7 mouse cellular contexts compared by ENCODE assay signal in genomic region chr7:27731946-27732345, GRCm38 (mm10). TPM values are rescaled to one million over a fixed set of nuclear protein-coding genes. Genes with fewer than 3 reads are reported as not detected.
DNase-seq lines count a peak whose midpoint lies in the region; ATAC-seq and TF ChIP-seq lines count a peak whose summit lies in the region.

No protein-coding gene starts in this region.

- DNase-seq in lung, embryonic 14.5 days, result no peak
- DNase-seq in lung, postnatal 14 days, result no peak
- peak; percentile 44 for DNase-seq in embryo, embryonic 11 days
- DNase-seq in left cerebral cortex, adult 11 months (ENCODE audit: low spot score), result no peak

- H3K4me1 ChIP-seq in lung, embryonic 14.5 days (ENCODE audit: insufficient read depth), result peaks cover 3% of the 10 kb centered on the region; the same call in 1 of the 2 replicates
- H3K4me1 ChIP-seq in intestine, postnatal 0 days (replicated peaks; ENCODE audit: control insufficient read depth, insufficient read depth, low read length), result peaks cover 6% of the 10 kb centered on the region; the same call in 1 of the 2 replicates
- peaks cover 41% of the 10 kb centered on the region for H3K4me1 ChIP-seq in neural tube, embryonic 15.5 days

- peak overlapping the region; percentile 92 for H3K9ac ChIP-seq in lung, embryonic 14.5 days
- peak overlapping the region; percentile 50 for H3K9ac ChIP-seq in intestine, postnatal 0 days (ENCODE audit: low read depth, low read length)
- peak overlapping the region; percentile 91 for H3K9ac ChIP-seq in neural tube, embryonic 15.5 days (replicated peaks)

- H3K9me3 ChIP-seq in lung, embryonic 14.5 days (ENCODE audit: low read depth, low read length), result no peaks in the 10 kb centered on the region
- no peaks in the 10 kb centered on the region for H3K9me3 ChIP-seq in intestine, postnatal 0 days (ENCODE audit: control insufficient read depth)
- H3K9me3 ChIP-seq in neural tube, embryonic 15.5 days (replicated peaks), result no peaks in the 10 kb centered on the region

- H3K27me3 ChIP-seq in lung, embryonic 14.5 days (ENCODE audit: insufficient read depth, low read length), result no peaks in the 10 kb centered on the region
- H3K27me3 ChIP-seq in intestine, postnatal 0 days (replicated peaks; ENCODE audit: control insufficient read depth, insufficient read depth, low read length), result no peaks in the 10 kb centered on the region
- no peaks in the 10 kb centered on the region for H3K27me3 ChIP-seq in neural tube, embryonic 15.5 days (replicated peaks)

- H3K36me3 ChIP-seq in lung, embryonic 14.5 days (ENCODE audit: insufficient read depth), result no peaks in the 10 kb centered on the region
- H3K36me3 ChIP-seq in intestine, postnatal 0 days (ENCODE audit: control insufficient read depth, insufficient read depth), result no peaks in the 10 kb centered on the region
- no peaks in the 10 kb centered on the region for H3K36me3 ChIP-seq in neural tube, embryonic 15.5 days

- H3K27ac ChIP-seq in lung, embryonic 14.5 days (ENCODE audit: low read depth), result peak overlapping the region; percentile 95
- peak overlapping the region; percentile 88 for H3K27ac ChIP-seq in intestine, postnatal 0 days (ENCODE audit: low read depth, low read length)
- H3K27ac ChIP-seq in neural tube, embryonic 15.5 days (replicated peaks), result peak overlapping the region; percentile 94

- WGBS in lung, embryonic 14.5 days, result 2% methylated on average over 12 of the region's 12 CpGs
- 8% methylated on average over 12 of the region's 12 CpGs for WGBS in intestine, postnatal 0 days
- WGBS in neural tube, embryonic 15.5 days, result 3% methylated on average over 12 of the region's 12 CpGs

- no peak for ATAC-seq in lung, embryonic 14.5 days (ENCODE audit: insufficient read depth)
- ATAC-seq in intestine, postnatal 0 days, result no peak
- ATAC-seq in neural tube, embryonic 15.5 days (ENCODE audit: low FRiP score), result peak; percentile 32
- ATAC-seq in monocyte, adult 5-6 weeks (replicated peaks; ENCODE audit: insufficient number of reproducible peaks, low FRiP score, low TSS enrichment, poor library complexity, severe bottlenecking), result no peak

- TF ChIP-seq CTCF in lung, embryonic 14.5 days (IDR thresholded peaks at IDR 0.05; ENCODE audit: low read depth), result no peak
- TF ChIP-seq CTCF in intestine, postnatal 0 days (IDR thresholded peaks at IDR 0.05; ENCODE audit: low read depth), result no peak

- H3K4me3 ChIP-seq in lung, embryonic 14.5 days (ENCODE audit: low read depth, low read length), result peak overlapping the region; percentile 62
- H3K4me3 ChIP-seq in intestine, postnatal 0 days (ENCODE audit: low read depth, low read length), result peak overlapping the region; percentile 61
- H3K4me3 ChIP-seq in neural tube, embryonic 15.5 days (replicated peaks), result peak overlapping the region; percentile 66

- H3K4me2 ChIP-seq in lung, embryonic 14.5 days, result peak overlapping the region; percentile 82
- H3K4me2 ChIP-seq in intestine, postnatal 0 days (replicated peaks; ENCODE audit: low read depth), result peak overlapping the region; percentile 67
- H3K4me2 ChIP-seq in neural tube, embryonic 15.5 days, result peak overlapping the region; percentile 71

RNA-seq across cellular contexts. Expression of gene Zfp60, which starts 0.8 kb away (rescaled TPM):
- polyA plus RNA-seq in lung, embryonic 14.5 days (2014; fragmentation: Nextera tagmentation; extraction: Ambion mirVana), result 37.5 and 39.3 TPM in 2 replicates
- polyA plus RNA-seq in intestine, postnatal 0 days (2015; fragmentation: Nextera tagmentation; extraction: Ambion mirVana), result 6.7 and 8.5 TPM in 2 replicates
- 81.5 and 89.4 TPM in 2 replicates for polyA plus RNA-seq in neural tube, embryonic 15.5 days (2015; fragmentation: Nextera tagmentation; extraction: Ambion mirVana)
- total RNA-seq in monocyte, adult 5-6 weeks (2017), result 5.2 to 9.4 TPM (median 7.4 TPM) in 3 replicates

RNA-seq across cellular contexts. Expression of gene Zfp607b, which starts 42.8 kb away (rescaled TPM):
- 3.6 and 5.5 TPM in 2 replicates for polyA plus RNA-seq in lung, embryonic 14.5 days (2014; fragmentation: Nextera tagmentation; extraction: Ambion mirVana)
- 1.1 and 1.2 TPM in 2 replicates for polyA plus RNA-seq in intestine, postnatal 0 days (2015; fragmentation: Nextera tagmentation; extraction: Ambion mirVana)
- 10.1 and 10.7 TPM in 2 replicates for polyA plus RNA-seq in neural tube, embryonic 15.5 days (2015; fragmentation: Nextera tagmentation; extraction: Ambion mirVana)
- 0.58 to 1.4 TPM in 2 of 3 replicates, not detected in the other for total RNA-seq in monocyte, adult 5-6 weeks (2017)

RNA-seq across cellular contexts. Expression of gene Map3k10, which starts 57.5 kb away (rescaled TPM):
- 6.9 and 7.3 TPM in 2 replicates for polyA plus RNA-seq in lung, embryonic 14.5 days (2014; fragmentation: Nextera tagmentation; extraction: Ambion mirVana)
- polyA plus RNA-seq in intestine, postnatal 0 days (2015; fragmentation: Nextera tagmentation; extraction: Ambion mirVana), result 3.2 and 3.6 TPM in 2 replicates
- 15.3 and 21.0 TPM in 2 replicates for polyA plus RNA-seq in neural tube, embryonic 15.5 days (2015; fragmentation: Nextera tagmentation; extraction: Ambion mirVana)
- 3.2 to 18.5 TPM (median 4.4 TPM) in 3 replicates for total RNA-seq in monocyte, adult 5-6 weeks (2017)
